Mouse (Mus musculus): ENCODE measurements around the gene Ankrd27. TPM values are rescaled to one million over a fixed set of nuclear protein-coding genes. Genes with fewer than 3 reads are reported as not detected.

Ankrd27 gene
- polyA plus RNA-seq (2021), result 31.4 TPM

GRCm38 (mm10) chr7:35586055-35586905 lies at the start of gene Ankrd27:
Gene Ankrd27, plus strand, starts transcription at chr7:35586244.
- H3K27me3 ChIP-seq, result peaks cover 15% of the 10 kb centered on the region
- POLR2A ChIA-PET, result interaction anchor here (0.6 kb wide), 1 partner anchor 9 kb away, joined by 3 read pairs; no protein-coding TSS in a partner anchor
- TF ChIP-seq CTCF (IDR thresholded peaks at IDR 0.05), result no peak
- ATAC-seq (peak; percentile 98), DNase-seq (ENCODE audit: low read depth, low spot score) (peak; percentile 79)
- CTCF ChIA-PET, result interaction anchor here (1.3 to 2.6 kb wide), 2 partner anchors 11 kb away, joined by 6 to 7 read pairs; no protein-coding TSS in a partner anchor
- in situ Hi-C loops (cut with MboI; ENCODE audit: low pct_unique_long_range_greater_than_20kb), result loop anchor here (10.0 to 25.0 kb wide), 2 partner anchors 49 to 1776 kb away; no protein-coding TSS in a partner anchor

- ATAC-seq, result no peak
- in situ Hi-C loops (cut with MboI; ENCODE audit: low pct_unique_long_range_greater_than_20kb), result no loop called here
- CTCF ChIA-PET, result no interaction called here
- no peak for TF ChIP-seq CTCF (IDR thresholded peaks at IDR 0.05)
- no peaks in the 10 kb centered on the region for H3K27me3 ChIP-seq
- POLR2A ChIA-PET, result no interaction called here
- no peak for DNase-seq (ENCODE audit: low read depth, low spot score)
Observed at GRCm38 (mm10) chr7:35537562-35537961, 48.5 kb upstream of the Ankrd27 start, which contains the start of gene Tdrd12. Gene Tdrd12, minus strand, starts transcription at chr7:35537745.

GRCm38 (mm10) chr7:35545881-35546280 lies 40.2 kb upstream of the Ankrd27 start:
- TF ChIP-seq CTCF (IDR thresholded peaks at IDR 0.05), result peak; percentile 86
- no peaks in the 10 kb centered on the region for H3K27me3 ChIP-seq
- DNase-seq (ENCODE audit: low read depth, low spot score) (no peak), ATAC-seq (peak; percentile 92)
- in situ Hi-C loops (cut with MboI; ENCODE audit: low pct_unique_long_range_greater_than_20kb), result no loop called here
- ChIA-PET POLR2A (interaction anchor here (0.6 kb wide), 1 partner anchor 75 kb away, joined by 3 read pairs; no protein-coding TSS in a partner anchor), CTCF (interaction anchor here (0.6 to 1.4 kb wide), 11 partner anchors 9 to 150 kb away, joined by 3 to 9 read pairs (median 3); partner anchors contain the start of genes Cep89 and Faap24)

GRCm38 (mm10) chr7:35553751-35554604 lies 32.1 kb upstream of the Ankrd27 start:
- in situ Hi-C loops (cut with MboI; ENCODE audit: low pct_unique_long_range_greater_than_20kb), result loop anchor here (10.0 kb wide), 2 partner anchors 81 to 239 kb away; partner anchors contain the start of gene Gpatch1
- ChIA-PET POLR2A (no interaction called here), CTCF (interaction anchor here (1.5 to 1.9 kb wide), 2 partner anchors 8 to 30 kb away, joined by 3 to 11 read pairs; partner anchors contain the start of gene Rgs9bp)
- no peak for DNase-seq (ENCODE audit: low read depth, low spot score)
- ATAC-seq, result no peak
- H3K27me3 ChIP-seq, result no peaks in the 10 kb centered on the region
- no peak for TF ChIP-seq CTCF (IDR thresholded peaks at IDR 0.05)

GRCm38 (mm10) chr7:35554605-35555175 lies 31.4 kb upstream of the Ankrd27 start:
- ATAC-seq (peak; percentile 6), DNase-seq (ENCODE audit: low read depth, low spot score) (no peak)
- H3K27me3 ChIP-seq, result no peaks in the 10 kb centered on the region
- TF ChIP-seq CTCF (IDR thresholded peaks at IDR 0.05), result no peak
- ChIA-PET CTCF (interaction anchor here (1.5 kb wide), 1 partner anchor 9 kb away, joined by 3 read pairs; no protein-coding TSS in a partner anchor), POLR2A (no interaction called here)
- in situ Hi-C loops (cut with MboI; ENCODE audit: low pct_unique_long_range_greater_than_20kb), result loop anchor here (10.0 kb wide), 2 partner anchors 80 to 240 kb away; partner anchors contain the start of gene Gpatch1

GRCm38 (mm10) chr7:35555224-35556204 lies 30.5 kb upstream of the Ankrd27 start:
- ChIA-PET CTCF (interaction anchor here (1.5 kb wide), 1 partner anchor 9 kb away, joined by 3 read pairs; no protein-coding TSS in a partner anchor), POLR2A (interaction anchor here (0.6 kb wide), 1 partner anchor 82 kb away, joined by 3 read pairs; no protein-coding TSS in a partner anchor)
- peak; percentile 86 for ATAC-seq
- H3K27me3 ChIP-seq, result peaks cover 4% of the 10 kb centered on the region
- TF ChIP-seq CTCF (IDR thresholded peaks at IDR 0.05), result no peak
- peak; percentile 48 for DNase-seq (ENCODE audit: low read depth, low spot score)
- in situ Hi-C loops (cut with MboI; ENCODE audit: low pct_unique_long_range_greater_than_20kb), result loop anchor here (10.0 kb wide), 2 partner anchors 79 to 241 kb away; partner anchors contain the start of gene Gpatch1

GRCm38 (mm10) chr7:35556205-35556603 lies 29.8 kb upstream of the Ankrd27 start, which contains the start of gene Nudt19:
Gene Nudt19, minus strand, starts transcription at chr7:35556304.
- H3K27me3 ChIP-seq, result peaks cover 4% of the 10 kb centered on the region
- TF ChIP-seq CTCF (IDR thresholded peaks at IDR 0.05), result no peak
- CTCF ChIA-PET, result interaction anchor here (2.3 kb wide), 1 partner anchor 10 kb away, joined by 8 read pairs; no protein-coding TSS in a partner anchor
- DNase-seq (ENCODE audit: low read depth, low spot score) (no peak), ATAC-seq (no peak)
- POLR2A ChIA-PET, result no interaction called here
- in situ Hi-C loops (cut with MboI; ENCODE audit: low pct_unique_long_range_greater_than_20kb), result loop anchor here (10.0 kb wide), 2 partner anchors 79 to 241 kb away; partner anchors contain the start of gene Gpatch1

GRCm38 (mm10) chr7:35556905-35557304 lies 29.1 kb upstream of the Ankrd27 start:
- ChIA-PET CTCF (interaction anchor here (0.7 to 2.3 kb wide), 2 partner anchors 11 to 80 kb away, joined by 3 to 8 read pairs; no protein-coding TSS in a partner anchor), POLR2A (no interaction called here)
- peaks cover 4% of the 10 kb centered on the region for H3K27me3 ChIP-seq
- ATAC-seq (no peak), DNase-seq (ENCODE audit: low read depth, low spot score) (no peak)
- in situ Hi-C loops (cut with MboI; ENCODE audit: low pct_unique_long_range_greater_than_20kb), result loop anchor here (10.0 kb wide), 2 partner anchors 78 to 242 kb away; partner anchors contain the start of gene Gpatch1
- TF ChIP-seq CTCF (IDR thresholded peaks at IDR 0.05), result no peak

Measured in Patski (cell line).